Mouse (Mus musculus): ENCODE data around the gene Sh2d3c. TPM values are rescaled to one million over a fixed set of nuclear protein-coding genes. Genes with fewer than 3 reads are reported as not detected.

Gene Sh2d3c
- polyA plus RNA-seq, 1 experiment: 38.0 TPM

DNA sequence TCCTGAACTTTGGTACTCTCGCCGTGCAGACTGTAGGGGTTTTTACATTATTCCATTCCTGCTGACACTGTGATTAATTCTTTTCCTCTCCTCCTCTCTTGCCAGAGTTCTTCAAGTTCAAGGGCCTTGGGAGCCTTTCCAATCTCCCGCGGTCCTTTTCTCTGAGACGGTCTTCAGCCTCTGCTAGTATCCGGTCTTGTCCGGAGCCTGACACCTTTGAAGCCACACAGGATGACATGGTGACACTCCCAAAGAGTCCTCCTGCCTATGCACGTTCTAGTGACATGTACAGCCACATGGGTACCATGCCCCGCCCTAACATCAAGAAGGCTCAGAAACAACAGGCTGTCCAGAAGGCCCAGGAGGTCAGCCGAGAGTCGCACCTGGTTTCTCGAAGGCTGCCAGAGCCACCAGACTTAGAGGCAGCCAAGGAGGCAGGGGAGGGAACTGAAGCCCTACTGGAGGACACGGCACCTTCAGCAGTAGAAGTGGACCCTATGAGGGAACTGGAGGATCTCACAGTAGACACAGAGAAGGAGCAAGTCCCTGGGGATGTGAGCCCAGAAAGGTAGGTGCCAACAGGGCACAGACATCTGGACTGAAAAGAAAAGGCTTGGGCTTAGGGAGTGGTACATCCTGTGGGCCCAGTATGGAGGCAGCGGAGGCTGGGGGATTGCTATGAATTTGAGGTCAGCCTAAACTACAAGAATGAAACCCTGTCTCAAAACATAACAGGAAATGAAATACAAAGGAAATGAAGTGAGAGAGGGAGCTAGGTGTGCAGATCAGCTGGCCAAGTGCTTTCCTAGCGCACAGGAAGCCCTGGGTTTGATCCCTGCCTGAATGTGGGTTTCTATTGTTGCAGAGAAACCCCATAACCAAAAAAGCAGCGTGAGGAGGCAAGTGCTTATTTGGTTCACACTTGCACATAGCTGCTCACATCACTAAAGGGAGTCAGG lies 4.3 kb downstream of the Sh2d3c start:
- no peak for DNase-seq (ENCODE audit: low read depth)

DNA sequence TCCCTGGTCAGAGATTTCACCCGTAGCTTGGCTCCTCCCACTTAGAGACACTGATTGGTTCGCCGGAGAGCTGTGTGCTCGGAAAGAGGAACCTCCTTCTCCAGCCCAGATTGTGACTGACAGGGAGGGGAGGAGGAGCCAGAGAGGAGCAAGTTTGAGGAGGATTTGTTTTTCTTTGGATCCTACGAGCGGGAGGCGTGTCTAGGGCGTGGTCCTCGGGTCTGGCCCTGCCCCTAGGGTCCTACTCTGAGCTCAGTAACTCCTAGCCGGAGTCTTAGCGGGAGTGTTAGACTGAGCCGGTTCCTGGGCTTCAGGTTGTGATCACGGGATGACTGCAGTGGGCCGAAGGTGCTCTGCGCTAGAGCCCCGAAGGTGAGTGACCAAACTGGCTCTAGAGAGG lies 6.6 kb downstream of the Sh2d3c start:
- DNase-seq (ENCODE audit: low read depth): peak; percentile 69

DNA sequence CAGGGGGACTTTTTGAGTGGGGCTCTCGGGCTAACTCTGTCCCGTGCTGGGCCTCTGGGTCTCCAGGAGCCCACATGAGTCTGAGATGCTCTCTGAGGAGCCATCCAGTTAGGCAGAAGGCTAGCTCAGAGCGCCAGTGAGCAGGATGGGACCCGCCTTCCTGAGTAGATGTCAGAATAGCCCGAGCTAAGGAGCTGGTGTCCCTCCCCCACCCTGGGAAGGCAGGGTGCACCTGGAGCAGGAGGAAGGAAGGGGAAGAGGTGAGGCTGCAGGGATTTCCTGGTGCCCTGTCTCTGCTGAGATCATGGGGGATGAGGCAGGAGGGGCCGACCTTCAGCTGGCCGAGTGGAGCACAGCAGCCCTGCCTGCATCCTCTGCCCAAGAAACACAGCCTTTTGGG lies 7.6 kb downstream of the Sh2d3c start:
- no peak for DNase-seq (ENCODE audit: low read depth)

DNA sequence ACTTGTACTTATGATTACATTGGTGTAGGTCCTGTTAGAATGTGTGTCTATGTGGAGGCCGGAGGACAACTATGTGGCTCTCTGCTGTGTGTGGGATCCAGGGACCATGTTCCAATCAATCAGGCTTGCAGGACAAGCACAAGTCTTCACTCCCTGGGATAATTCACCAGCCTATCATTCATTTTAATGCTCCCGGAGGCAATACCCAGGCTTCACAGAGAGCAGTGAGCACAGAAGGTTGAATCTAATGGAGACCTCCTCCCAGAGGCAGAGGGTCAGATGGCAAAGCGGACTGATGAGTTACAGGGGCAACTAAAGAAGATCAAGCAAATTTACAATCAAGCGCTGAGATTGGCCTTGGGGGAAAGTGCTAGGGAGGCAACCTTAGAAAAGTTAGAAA lies 8.7 kb downstream of the Sh2d3c start:
- no peak for DNase-seq (ENCODE audit: low read depth)

DNA sequence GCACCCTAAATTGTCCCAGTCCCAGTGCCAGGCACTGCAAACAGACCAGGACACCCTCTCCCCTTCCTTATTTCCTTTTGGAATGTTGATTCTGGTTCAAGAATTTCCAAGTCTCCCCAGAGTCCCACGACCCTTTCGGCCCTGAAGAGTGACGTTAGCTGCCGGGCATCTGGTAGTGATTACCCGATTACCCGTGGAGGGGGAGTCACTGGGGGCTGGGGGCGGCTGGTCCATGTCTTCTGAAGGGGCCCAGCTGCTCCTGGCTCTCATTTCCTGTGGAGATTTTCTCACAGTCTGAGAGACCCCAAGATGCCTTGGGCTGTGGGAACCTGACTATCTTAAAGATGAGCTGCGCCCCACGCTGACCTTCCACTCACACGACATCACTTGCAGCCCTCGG lies 10.0 kb downstream of the Sh2d3c start:
- DNase-seq (ENCODE audit: low read depth): no peak

DNA sequence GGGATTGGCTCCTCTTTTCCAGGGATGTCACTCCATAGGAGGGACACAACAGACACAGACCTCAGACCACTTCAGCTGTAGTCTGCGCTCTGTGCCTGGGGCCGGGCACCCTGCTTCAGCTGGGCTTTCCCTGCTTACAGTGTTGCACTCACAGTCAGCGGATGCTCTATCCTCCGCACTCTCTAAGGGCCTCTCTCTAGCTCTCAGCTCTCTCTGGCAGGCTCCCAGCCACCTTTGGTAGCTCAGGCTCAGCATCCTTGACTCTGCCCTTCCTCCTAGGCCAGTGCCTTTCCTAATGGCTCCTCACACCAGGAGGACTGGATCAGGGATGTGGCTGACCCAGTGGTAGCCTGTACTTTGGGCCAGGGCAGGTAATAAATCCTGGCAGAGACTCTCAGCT lies 11.1 kb downstream of the Sh2d3c start:
- DNase-seq (ENCODE audit: low read depth): no peak

DNA sequence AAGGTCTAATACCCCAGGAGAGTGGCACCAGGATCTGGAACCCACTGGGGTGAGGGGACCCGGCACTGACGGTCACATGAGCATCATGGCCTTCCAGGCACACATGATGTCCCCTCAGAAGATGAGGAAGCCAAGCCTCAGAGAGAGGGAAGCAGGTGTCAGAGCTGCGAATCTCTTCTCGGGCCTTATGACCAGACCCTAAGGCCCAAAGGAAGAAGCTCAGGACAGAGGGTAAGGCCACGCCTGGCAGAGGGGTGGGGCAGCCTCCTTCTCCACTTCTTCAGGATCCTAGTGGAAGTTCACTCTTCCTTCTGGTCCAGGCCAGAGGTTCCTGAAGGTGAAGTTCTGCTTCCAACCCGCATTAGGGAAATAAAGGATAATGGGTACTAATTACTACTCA lies 11.8 kb downstream of the Sh2d3c start:
- DNase-seq (ENCODE audit: low read depth): no peak

DNA sequence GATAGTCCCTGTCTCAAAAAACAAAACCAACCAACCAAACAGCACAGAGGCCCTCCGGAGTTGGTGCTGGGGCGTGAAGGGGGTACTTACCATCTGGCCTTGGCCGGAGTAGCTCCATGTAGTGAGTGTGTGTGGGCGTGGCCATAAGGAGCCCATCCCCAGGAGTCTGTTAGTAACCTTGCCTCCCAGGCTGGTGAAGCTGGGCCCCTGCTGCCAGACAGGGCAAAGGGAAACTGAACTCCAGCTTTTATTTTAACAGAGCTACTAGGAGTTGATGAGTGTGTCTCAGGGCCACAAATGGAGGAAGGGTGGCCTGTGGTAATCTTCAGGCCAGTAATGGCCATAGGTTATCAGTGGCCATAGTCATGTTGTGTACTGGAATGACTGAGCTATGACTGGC lies 13.6 kb downstream of the Sh2d3c start:
- DNase-seq (ENCODE audit: low read depth): no peak

DNA sequence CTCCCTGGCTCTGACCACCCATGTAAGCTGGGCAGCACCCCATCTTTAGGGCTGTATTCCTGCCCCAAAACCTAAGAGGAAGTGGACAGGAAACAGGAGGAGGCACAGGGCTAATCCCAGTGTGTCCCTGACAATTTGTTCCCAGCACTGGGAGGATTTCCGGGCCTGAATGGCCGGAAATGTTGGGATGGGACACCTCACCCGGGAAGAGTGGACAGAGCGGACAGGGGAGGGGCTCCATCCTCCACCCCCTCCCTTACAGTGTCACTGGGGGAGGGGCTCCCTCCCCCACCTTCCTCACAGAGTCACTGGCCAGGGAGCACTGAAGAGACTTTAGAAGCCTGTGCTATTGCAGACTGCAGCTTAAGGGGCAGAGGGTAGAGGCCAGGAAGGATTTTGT lies 14.1 kb downstream of the Sh2d3c start:
- no peak for DNase-seq (ENCODE audit: low read depth)

DNA sequence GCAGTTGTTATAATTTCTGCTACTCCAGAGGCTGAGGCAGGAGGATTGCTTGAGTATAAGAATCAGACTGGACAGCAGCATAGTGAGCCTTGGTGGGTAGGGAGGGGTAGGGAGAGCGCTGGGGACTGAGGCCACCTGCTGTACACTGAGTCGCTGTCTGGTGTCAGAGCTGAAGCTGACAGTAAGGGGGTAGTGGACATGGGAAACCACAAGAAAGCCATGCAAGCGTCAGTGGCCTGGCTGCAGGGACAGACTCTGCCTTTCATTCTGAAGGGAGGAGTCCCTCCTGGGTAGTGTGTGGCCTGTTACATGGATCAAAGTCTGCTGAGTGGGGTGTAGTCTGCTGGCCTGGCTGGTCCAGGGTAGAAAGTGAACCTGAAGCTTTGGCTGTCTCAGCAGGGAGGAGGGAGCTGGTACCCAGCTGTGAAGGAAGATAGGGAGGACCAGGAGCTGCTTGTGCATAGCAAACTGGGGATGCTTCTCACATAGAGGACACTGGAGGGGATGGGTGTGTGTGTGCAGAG lies 15.5 kb downstream of the Sh2d3c start:
- no peak for DNase-seq (ENCODE audit: low read depth)

DNA sequence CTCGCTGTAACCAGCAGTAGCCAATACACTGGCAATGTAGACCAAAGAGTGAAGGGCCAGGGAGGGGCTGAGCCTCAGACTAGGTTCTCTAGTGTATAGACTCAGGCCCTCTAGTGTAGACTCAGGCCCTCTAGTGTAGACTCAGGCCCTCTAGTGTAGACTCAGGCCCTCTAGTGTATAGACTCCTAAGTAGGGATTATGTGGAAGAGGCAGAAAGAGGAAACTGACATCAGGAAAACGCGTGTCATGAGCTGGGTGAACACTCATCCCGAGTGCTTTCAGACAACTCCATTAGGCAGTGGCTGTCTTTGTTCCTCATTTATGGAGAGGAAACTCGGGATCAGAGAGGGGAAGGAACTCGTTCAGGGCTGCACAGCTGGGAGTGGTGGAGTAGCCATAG lies 16.2 kb downstream of the Sh2d3c start:
- no peak for DNase-seq (ENCODE audit: low read depth)

DNA sequence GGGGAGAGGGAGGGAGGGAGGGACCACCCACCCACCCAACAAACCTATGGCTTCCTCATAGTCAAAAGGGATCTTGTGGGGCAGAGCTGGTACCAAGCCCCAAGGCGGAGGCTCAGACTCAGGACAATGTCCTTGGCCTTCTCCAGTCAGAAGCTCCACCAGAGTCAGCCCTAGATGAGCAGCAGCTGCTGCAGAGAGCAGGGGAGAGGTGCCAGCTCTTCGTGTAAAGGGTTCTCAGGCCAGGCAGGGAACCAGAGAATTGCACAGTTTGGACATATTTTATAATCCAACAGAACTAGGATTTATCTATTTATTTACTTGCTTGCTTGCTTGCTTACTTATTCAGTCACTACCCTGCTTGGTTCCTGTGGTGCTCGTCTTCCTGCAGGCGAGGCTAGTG lies 18.5 kb downstream of the Sh2d3c start:
- DNase-seq (ENCODE audit: low read depth): no peak

DNA sequence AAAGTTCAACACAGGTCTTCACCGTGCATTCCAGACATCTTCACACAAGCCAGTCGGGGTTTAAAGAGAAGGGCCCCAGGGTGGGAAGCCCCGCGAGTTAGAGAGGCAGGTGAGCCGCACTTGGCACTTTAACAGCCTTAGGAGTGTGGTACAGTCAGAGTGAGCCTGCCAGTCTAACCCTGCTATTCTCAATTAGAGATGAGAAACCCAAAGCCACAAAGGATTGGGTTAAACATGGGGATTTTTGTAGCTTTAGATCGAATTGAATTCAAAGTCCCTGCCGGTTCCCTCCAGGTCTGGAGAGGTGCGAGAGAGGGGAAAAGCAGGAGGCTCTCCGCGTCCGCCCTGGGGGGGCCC lies 20.0 kb downstream of the Sh2d3c start, which contains the start of gene 6330409D20Rik:
Gene 6330409D20Rik (minus strand): TSS at position 101 of the 357 bp plus-strand sequence.
- DNase-seq (ENCODE audit: low read depth): no peak

DNA sequence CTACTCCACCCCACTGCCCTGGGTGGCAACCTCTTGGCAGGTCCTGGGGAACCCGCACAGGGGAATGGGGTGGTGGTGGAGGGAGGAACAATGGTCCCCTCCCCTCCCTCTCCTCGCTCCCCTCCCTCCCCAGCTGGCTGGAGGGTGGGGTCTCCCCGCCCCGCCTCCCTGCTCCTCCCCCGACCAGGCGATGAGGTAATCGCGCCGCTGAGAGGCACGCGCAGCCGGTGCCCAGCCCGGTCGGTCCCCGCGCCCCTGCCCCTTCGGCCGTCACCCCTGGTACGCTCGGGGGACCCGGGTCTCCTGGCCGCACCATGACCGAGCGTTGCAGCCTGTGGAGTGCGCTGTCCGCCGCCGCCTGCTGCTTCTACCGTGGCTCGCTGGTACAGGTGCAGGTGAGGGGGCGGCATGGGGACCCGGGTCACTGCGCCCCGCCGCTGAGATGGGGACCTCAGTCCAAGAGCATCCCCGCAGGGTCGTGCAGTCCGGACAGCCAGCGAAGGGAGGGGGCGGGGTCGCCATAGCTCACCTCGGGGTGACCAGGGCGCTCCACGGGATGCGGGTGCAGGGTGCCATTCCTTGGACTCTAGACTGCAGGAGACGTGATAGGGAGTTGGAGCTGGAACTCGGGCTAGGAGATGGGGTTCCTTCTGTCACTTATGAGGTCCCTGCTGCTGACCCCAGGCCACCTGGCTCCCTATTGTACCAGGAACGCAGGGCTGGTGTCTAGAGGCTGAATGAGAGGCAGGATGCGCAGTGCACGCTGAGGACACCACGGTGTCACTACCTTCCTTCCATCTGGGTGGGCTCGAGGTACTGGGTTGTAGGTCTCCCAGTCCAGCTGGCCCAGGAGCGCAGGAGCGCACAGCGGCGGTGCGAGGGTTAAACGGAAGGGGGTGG lies 20.7 kb downstream of the Sh2d3c start:
- no peak for DNase-seq (ENCODE audit: low read depth)

DNA sequence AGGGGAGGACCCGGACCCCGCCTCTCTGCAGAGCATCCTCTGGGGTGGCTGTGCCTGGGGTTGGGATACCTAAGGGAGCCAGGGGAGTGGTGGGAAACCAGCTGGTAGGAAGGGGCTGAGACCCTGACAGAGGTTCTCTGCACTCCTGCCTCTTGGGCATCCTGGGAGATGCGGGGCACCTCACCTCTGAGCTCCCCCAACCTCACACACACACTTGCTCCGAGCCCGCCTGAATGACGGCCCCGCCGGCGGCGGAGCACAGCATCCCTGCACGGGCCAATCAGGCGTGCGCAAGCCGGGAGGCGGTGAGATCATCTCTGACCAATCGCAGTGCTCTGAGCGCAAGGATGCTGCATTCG lies 21.3 kb downstream of the Sh2d3c start:
- DNase-seq (ENCODE audit: low read depth): no peak

DNA sequence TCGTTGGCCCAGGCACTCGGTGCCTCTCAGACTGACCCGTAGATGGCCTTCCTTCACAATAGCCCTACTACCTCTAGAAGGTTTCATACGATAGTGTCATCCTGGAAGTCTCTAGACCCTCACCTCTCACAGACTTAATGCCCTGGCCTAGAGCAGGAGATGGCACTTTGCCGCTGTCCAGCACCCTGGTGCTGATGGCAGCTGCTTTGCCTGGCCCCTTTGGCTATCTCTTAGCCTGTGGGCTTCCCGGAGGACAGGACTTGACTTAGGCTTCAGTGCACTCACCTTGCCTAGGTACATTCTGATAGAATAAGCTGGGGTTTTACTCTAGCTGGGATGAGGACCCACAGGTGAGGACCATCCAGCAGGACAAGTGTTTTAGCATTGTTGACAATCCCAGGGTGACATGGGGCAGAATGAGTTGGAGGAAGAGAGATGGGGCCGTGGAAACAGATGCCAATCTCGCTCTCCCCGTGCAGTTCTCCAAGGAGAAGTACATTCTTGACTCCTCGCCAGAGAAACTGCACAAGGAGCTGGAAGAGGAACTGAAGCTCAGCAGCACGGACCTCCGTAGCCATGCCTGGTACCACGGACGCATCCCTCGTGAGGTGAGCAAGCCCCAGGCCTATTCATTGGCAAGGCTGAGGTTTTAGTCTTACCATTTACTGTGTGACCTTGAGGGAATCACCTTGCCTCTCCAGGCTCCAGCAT lies 23.6 kb downstream of the Sh2d3c start:
- DNase-seq (ENCODE audit: low read depth): no peak

DNA sequence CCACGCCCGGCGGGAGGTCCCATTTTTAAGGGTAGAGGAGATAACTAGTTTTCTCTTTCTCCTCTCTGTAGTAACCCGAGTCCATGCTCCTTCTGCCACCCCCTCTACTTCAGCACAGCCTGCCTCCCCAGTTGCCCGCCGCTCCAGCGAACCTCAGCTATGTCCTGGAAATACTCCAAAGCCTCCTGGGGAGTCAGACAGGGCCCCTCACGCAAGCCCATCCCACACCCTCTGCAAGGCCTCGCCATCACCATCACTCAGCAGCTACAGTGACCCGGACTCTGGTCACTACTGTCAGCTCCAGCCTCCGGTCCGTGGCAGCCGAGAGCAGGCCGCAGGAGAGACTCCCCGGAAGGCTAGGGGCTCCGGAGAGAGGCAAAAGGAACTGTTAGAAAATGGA lies 28.2 kb downstream of the Sh2d3c start:
- no peak for DNase-seq (ENCODE audit: low read depth)

DNA sequence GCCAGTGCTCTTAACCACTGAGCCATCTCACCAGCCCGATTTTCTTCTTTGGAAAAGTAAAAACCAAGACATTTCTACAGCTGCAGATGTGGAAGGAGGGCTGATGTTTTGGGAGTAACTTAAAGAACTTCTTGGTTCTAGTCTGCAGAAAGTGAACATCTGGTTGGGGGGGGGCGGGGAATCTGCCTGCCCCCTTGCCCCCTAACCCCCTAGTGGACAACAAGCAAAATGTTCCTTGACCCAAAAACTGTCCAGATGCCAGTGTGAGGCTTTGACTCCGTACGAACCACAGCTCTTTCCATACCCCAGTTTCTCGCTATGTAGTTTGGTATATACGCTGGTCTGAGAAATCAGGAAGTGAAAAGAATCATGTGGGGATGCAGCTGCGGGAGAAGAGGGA lies 29.3 kb downstream of the Sh2d3c start:
- DNase-seq (ENCODE audit: low read depth): no peak

DNA sequence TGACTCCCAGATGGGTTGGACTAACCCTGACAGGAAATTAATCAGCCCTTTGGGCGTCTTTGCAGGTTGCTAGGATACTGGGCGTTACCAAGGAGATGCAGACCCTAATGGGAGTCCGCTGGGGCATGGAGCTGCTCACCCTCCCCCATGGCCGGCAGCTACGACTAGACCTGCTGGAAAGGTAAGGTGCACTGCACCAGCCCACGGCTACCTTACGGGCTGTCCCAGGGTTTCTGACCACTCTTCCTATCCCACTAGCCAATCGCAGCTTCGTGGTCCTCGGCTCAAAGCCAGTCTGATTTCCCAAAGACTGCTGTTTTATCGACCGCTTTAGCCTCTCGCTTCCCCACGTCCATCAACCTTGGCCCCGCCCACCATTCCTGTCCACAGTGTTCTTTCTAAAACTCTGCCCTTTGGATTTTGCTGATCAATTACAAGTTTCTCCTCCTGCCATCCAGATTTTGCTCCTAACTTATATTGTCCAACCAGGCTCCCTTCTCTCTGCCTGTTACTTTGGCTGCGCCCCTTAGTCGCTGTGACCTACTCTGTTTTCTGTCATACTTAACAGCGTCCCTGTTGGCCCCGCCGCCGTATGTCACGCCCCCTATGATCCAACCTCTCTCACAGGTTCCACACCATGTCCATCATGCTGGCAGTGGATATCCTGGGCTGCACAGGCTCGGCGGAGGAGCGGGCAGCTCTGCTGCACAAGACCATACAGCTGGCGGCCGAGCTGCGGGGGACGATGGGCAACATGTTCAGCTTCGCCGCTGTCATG lies 30.2 kb downstream of the Sh2d3c start:
- DNase-seq (ENCODE audit: low read depth): no peak

DNA sequence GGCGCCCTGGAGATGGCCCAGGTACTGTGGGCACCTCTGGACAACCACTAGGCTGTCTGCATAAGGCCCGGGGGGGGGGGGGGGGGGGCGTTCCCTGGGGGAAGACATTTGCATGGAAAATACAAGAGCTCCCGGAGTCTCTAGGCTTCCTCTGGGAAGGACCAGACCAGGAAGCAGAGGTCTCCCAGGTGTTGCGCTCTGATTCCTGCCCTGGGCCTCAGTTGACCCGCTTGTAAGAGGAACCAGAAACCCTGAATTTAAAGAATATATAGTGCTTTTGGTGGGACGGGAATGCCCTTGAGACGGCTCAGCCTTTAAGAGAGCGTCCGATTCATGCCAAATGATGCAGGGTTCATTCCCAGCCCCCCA lies 30.8 kb downstream of the Sh2d3c start:
- DNase-seq (ENCODE audit: low read depth): no peak

DNA sequence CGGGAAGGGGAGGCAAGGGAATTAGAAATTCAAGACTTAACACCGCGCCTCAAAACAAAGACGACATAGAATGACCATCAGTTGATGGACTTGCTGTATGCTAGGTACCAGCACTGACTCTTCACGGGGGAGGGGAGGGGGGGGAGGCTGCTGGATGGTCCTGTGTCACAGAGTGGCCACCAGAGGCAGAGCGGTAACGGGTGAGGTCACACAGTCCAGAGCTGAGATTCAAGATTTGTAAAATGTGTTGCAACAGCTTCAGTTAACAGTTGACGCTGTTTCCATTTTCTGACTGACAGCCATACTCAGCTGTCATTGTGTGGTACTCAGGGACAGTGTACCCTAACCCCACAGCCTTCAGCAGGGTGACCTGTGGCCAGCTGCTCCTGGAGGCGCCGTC lies 31.3 kb downstream of the Sh2d3c start:
- DNase-seq (ENCODE audit: low read depth): no peak

Data from gonadal fat pad, adult 2 months (tissue).